Mouse (Mus musculus) thymus, postnatal 10 days (tissue): ENCODE results near the gene Cul7.

ENCODE experiments used
- DNase-seq, 2 experiments: peaks; one replicate each; pipeline ENCODE4 v3.0.0; 2021; ENCODE audit warnings: low spot score in 2 of 2

Cul7 gene

GRCm38 (mm10) chr17:46650232-46651031 is at the start of gene Cul7:
Gene Cul7, plus strand, starts transcription at chr17:46650337.
- peak; percentile 92 for DNase-seq

GRCm38 (mm10) chr17:46600569-46600968 is 49.6 kb upstream of the Cul7 start:
- no peak for DNase-seq

GRCm38 (mm10) chr17:46602212-46602611 is 47.9 kb upstream of the Cul7 start:
- DNase-seq: no peak

GRCm38 (mm10) chr17:46603229-46603628 is 46.9 kb upstream of the Cul7 start:
- DNase-seq: no peak

GRCm38 (mm10) chr17:46605126-46605525 is 45.0 kb upstream of the Cul7 start:
- DNase-seq: no peak

- DNase-seq: no peak
Measured at GRCm38 (mm10) chr17:46605987-46606386, 44.1 kb upstream of the Cul7 start.

- no peak for DNase-seq
Measured at GRCm38 (mm10) chr17:46609721-46610514, 40.2 kb upstream of the Cul7 start.

GRCm38 (mm10) chr17:46611316-46611715 is 38.8 kb upstream of the Cul7 start:
- DNase-seq: no peak

- DNase-seq: no peak
Measured at GRCm38 (mm10) chr17:46612189-46612588, 37.9 kb upstream of the Cul7 start.

GRCm38 (mm10) chr17:46612820-46613219 is 37.3 kb upstream of the Cul7 start:
- DNase-seq: no peak

GRCm38 (mm10) chr17:46613229-46613628 is 36.9 kb upstream of the Cul7 start:
- DNase-seq: no peak

- DNase-seq: no peak
Measured at GRCm38 (mm10) chr17:46617799-46618198, 32.3 kb upstream of the Cul7 start.

- no peak for DNase-seq
Measured at GRCm38 (mm10) chr17:46618394-46618768, 31.8 kb upstream of the Cul7 start.

GRCm38 (mm10) chr17:46618769-46619682 is 31.1 kb upstream of the Cul7 start:
- DNase-seq: no peak

- DNase-seq: no peak
Measured at GRCm38 (mm10) chr17:46619683-46620357, 30.3 kb upstream of the Cul7 start.

- DNase-seq: no peak
Measured at GRCm38 (mm10) chr17:46621324-46621723, 28.8 kb upstream of the Cul7 start.

- no peak for DNase-seq
Measured at GRCm38 (mm10) chr17:46622269-46622668, 27.9 kb upstream of the Cul7 start.

- DNase-seq: no peak
Measured at GRCm38 (mm10) chr17:46623819-46624557, 26.1 kb upstream of the Cul7 start.

- DNase-seq: no peak
Measured at GRCm38 (mm10) chr17:46624598-46624997, 25.5 kb upstream of the Cul7 start.

- no peak for DNase-seq
Measured at GRCm38 (mm10) chr17:46627409-46627808, 22.7 kb upstream of the Cul7 start.

GRCm38 (mm10) chr17:46628471-46628790 is 21.7 kb upstream of the Cul7 start:
- no peak for DNase-seq
